Mouse (Mus musculus) macrophage (primary cell): ENCODE data around the gene Taok2. TPM values are rescaled to one million over a fixed set of nuclear protein-coding genes. Genes with fewer than 3 reads are reported as not detected.

Source experiments
- H3K27ac ChIP-seq: fragments of 350-480 bp; formaldehyde crosslinking; 2 replicates; pipeline ENCODE4 v1.9.0; 2021
- H3K36me3 ChIP-seq: fragments of 350-480 bp; formaldehyde crosslinking; 2 replicates; pipeline ENCODE4 v1.9.0; 2021; ENCODE audit errors: inconsistent target
- H3K4me3 ChIP-seq: fragments of 350-480 bp; formaldehyde crosslinking; 2 replicates; pipeline ENCODE4 v1.9.0; 2021; ENCODE audit errors: inconsistent target
- H3K79me2 ChIP-seq: fragments of 350-480 bp; formaldehyde crosslinking; 2 replicates; pipeline ENCODE4 v1.9.0; 2021; ENCODE audit errors: inconsistent target
- WGBS: methylation state at CpG from one replicate; pipeline ENCODE4 v1.1.7; 2026; ENCODE audit warnings: inconsistent platforms; ENCODE audit not compliant: missing documents; 5-methylcytosine and 5-hydroxymethylcytosine counted together
- polyA plus RNA-seq: library from polyadenylated mRNA; stranded (reverse); fragments of 250-400 nt; gene quantifications from 3 replicates; pipeline ENCODE4 v1.2.4, GENCODE M21; 2018; ENCODE audit warnings: inconsistent platforms

The Taok2 gene
- polyA plus RNA-seq, 1 experiment from 2014 or later = 24.1 TPM

DNA sequence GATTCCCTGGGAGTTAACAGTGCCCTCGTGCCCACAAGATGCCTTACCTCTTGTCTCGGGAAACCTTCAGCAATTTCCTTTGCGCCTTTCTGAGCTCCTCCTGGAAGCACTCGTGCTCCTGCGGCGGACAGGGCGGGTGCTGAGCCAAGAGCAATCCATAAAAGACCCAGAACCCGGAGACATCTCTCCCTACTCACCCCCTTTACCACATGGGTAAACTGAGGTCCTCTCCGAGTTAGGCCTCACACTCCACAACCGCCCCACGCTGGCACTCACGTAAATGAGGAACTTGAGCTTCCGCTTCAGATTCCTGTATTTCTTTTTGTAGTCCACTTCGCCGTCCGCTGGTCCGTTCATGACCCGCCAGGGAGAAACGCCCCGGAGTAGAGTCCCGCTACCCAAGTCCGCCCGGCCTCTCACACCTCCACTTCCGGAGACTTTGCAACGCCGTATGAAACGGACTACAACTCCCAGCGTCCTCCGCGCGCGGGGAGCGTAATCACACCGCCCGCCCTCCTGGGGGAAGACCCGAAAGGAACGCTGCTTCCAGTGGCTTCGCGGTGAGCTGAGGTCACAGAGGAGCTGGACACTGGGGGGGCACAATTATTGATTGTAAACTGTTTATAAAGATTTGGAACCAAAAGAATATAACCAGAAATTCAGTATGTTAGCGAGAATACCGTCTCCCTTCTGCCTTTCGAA lies 22.9 kb downstream of the Taok2 start, which contains the start of gene Hirip3:
Gene Hirip3 (plus strand): TSS at position 544 of the 702 bp plus-strand sequence.
- peaks cover 24% of the 10 kb centered on the region for H3K36me3 ChIP-seq

DNA sequence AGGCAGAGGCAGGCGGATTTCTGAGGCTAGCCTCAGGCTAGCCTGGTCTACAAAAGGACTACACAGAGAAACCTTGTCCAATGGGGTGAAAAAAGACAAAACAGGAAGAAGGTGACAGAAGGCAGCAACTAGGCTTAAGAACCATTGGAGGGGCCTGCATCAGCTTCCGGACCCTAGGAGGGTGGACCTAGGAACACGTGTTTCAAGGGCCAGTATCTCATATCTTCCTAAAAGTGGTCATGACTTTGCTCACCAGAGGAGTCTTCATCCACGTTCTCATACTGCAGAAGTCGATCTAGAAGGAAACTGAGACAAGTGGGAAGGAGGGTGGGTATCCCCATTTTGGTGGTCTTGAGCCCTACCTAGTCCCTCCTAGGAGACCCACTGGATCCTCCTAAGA lies 23.5 kb downstream of the Taok2 start:
- H3K4me3 ChIP-seq = peak overlapping the region; percentile 80
- peaks cover 19% of the 10 kb centered on the region; the same call in 1 of the 2 replicates for H3K79me2 ChIP-seq
- peaks cover 30% of the 10 kb centered on the region for H3K36me3 ChIP-seq
- H3K27ac ChIP-seq = peak overlapping the region; percentile 69
- WGBS = 39% methylated on average over 5 of the region's 5 CpGs

More for the DNA sequence above, 22.9 kb downstream of the Taok2 start, which contains the start of gene Hirip3:
- WGBS = 1% methylated on average over 42 of the region's 42 CpGs
- peak within 1 kb of the TSS; percentile 69 for H3K27ac ChIP-seq
- H3K4me3 ChIP-seq = peak within 1 kb of the TSS; percentile 80
- H3K79me2 ChIP-seq = peaks cover 19% of the 10 kb centered on the region; the same call in 1 of the 2 replicates

DNA sequence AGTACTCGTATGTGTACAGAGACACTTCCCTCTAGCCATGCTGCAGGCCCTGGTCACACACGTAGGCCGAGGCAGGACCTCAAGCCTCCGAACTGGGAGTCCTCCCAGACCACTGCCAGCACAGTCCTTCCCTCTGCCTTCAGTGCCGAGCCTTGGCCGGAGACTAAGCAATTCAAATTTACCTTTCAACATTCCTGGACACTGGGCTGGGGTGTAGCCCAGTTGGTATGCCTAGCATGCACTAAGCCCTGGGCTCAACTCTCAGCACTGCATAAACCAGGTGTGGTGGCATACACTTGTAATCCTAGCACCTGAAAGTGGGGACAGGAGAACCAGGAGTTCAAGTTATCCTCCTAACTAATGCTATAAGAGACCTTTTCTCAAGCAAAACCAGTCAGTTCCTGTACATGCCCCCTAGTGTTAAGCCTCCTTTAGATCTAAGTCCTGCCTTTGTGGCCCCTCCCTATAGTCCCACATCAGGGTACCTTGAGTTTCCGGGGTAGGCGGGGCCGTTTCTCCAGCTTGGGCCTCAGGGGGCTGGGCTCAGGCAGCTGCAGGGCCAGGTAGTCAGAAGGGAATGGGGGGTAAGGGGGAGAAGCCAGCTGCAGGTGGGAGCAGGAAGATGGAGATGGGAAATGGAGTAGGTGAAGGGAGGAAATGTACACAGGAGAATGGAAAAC lies 27.6 kb downstream of the Taok2 start:
- no peak overlapping the region for H3K27ac ChIP-seq
- WGBS = 83% methylated on average over 9 of the region's 9 CpGs
- no peak overlapping the region for H3K4me3 ChIP-seq
- H3K79me2 ChIP-seq = peaks cover 19% of the 10 kb centered on the region; the same call in 1 of the 2 replicates
- peaks cover 71% of the 10 kb centered on the region for H3K36me3 ChIP-seq

DNA sequence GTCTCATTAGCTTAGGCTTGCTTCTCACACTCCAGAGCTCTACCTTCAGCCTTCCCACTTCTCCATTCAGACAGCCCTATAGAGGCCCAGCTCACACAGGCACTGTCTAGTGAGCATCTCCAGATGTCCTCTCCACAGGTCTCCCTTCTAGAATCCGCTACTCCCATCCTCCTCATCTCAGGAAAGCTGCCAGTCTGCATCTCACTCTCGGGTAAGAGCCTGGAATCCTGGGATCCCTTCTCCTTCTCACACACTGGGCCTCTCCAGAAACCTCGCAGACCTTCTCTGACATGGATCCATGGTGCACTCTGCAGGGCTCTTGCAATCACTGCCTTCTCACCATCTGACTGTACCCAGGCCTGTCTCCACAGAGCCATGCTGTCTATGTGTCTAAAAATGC lies 28.9 kb downstream of the Taok2 start:
- Histone ChIP-seq H3K4me3 (no peak overlapping the region), H3K27ac (no peak overlapping the region), H3K79me2 (peaks cover 9% of the 10 kb centered on the region; the same call in 1 of the 2 replicates), H3K36me3 (peaks cover 73% of the 10 kb centered on the region)
- 92% methylated on average over 3 of the region's 3 CpGs for WGBS

DNA sequence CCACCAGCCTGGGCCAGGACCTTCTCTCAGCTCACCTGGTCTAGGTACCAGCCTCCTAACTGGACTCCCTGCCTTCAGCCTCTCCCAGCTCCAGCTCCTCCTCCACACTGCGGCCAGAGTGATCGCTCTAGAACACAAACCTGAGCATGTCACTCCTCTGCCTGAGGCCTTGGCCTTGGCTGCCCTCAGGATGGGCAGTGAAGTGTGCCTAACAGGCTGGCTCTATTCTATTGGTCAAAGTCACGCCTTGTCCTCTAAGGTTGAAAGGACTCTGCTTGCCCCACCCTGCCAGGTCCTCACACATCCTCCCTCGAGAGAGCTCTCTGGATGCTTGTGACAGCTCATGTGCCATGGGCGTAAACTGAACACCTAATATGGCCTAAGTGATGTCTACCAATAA lies 31.0 kb downstream of the Taok2 start:
- H3K36me3 ChIP-seq = peaks cover 64% of the 10 kb centered on the region

DNA sequence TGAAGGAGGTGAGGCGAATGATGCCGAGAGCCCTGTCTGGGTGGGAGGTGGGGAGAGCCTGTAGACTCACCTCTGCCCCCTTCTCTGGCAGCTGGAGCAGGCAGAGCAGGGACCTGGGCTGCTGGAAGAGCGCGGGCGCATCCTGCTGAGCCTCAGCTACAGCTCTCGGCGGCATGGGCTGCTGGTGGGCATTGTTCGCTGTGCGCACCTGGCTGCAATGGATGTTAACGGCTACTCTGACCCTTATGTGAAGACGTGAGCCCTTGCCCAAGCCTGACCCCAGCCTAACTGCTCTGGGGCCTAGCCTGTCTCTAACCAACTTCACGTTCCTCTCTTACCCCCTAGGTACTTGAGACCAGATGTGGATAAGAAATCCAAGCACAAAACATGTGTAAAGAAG lies 33.3 kb downstream of the Taok2 start:
- 76% methylated on average over 12 of the region's 12 CpGs for WGBS
- no peak overlapping the region for H3K27ac ChIP-seq
- H3K36me3 ChIP-seq = peaks cover 45% of the 10 kb centered on the region
- H3K79me2 ChIP-seq = no peaks in the 10 kb centered on the region
- H3K4me3 ChIP-seq = no peak overlapping the region

More for the DNA sequence above, 31.0 kb downstream of the Taok2 start:
- Histone ChIP-seq H3K27ac (no peak overlapping the region), H3K4me3 (no peak overlapping the region), H3K79me2 (no peaks in the 10 kb centered on the region)
- 96% methylated on average over 5 of the region's 5 CpGs for WGBS

DNA sequence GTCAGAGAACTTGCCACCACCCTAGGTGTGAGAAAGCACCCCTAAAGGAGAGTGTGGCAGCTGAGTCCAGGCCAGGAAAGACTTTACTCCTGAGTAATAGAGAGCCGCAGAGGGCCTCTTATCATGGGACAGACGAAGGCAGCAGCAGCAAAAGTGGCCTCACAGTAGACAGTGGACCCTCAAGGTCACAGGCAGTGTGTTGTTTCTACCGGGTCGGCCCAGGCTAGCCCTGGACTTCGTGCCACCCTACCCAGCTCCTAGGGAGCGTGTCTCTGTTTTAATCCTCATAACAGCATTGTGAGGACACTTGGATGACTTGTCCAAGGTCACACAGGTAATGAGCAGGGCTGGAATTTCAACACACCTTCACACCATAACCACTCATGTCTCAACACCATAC lies 34.3 kb downstream of the Taok2 start:
- no peaks in the 10 kb centered on the region for H3K79me2 ChIP-seq
- 86% methylated on average over 6 of the region's 6 CpGs for WGBS
- H3K27ac ChIP-seq = no peak overlapping the region
- peaks cover 35% of the 10 kb centered on the region; the same call in 1 of the 2 replicates for H3K36me3 ChIP-seq
- no peak overlapping the region for H3K4me3 ChIP-seq

DNA sequence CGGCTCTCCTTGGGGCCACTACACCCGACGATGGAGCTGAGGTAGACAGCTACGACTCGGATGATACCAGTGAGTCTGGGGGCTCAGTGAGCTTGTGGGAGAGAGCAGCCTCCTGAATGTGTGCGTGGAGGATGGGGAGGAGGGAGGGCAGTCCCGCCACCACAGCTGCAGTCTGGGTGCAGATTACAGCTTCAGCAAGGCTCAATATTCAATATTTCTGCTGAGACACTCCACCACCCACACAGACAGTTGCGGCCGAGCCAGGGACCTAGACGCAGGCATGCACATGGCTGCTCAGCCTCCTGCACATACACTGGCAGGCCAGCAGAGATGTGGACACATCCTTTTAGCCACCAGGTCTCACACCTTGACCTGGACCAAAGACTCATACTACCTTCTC lies 35.7 kb downstream of the Taok2 start:
- Histone ChIP-seq H3K4me3 (no peak overlapping the region), H3K27ac (no peak overlapping the region), H3K79me2 (no peaks in the 10 kb centered on the region), H3K36me3 (peaks cover 21% of the 10 kb centered on the region; the same call in 1 of the 2 replicates)
- 42% methylated on average over 10 of the region's 10 CpGs for WGBS

DNA sequence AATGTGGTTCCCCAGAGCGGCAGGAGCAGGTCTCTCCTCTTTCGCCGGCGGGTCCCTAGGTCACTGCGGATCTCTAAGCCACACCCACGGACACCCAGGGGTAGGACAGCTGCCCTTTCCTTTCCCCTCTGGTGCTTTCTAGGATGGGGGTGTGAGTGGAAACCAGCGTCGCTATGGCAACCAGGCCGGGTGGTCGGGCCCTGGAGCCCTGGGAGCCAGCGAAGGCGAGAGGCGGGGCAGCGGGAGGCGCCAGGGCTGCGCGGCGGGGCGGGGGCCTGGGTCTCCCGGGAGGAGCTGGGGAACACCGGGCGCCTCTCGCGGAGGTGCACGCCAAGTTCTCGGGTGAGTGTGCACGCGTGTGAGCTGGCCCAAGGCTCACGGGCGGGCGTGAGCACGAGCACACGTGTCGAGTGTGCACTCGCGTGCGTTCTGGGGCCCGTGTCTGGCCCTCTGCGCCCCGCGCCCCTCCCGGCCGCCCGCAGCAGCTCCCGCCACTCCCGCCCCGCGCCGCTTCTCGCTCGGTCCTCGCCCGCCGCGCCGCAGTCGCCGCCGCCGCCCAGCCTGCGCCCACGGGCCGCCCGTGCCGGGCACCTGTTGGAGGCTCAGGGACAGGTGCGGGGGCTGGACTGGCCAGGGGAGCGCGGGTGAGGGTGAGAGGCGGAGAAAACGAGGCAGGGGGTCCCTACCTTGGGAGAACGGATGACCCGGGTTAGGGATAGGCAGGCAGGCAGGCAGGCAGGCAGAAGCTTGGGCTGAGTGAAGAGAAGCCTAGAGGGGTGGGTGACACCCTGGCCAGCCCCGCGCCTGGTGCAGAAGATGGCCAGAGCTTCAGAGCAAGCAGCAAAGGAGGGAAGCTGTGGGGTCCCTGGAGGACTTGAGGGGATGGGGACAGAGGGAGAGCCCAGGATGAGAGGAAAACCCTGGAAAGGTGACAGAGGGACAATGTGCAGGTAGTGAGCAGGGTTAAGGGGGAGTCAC lies 36.8 kb downstream of the Taok2 start:
- no peaks in the 10 kb centered on the region for H3K79me2 ChIP-seq
- no peak overlapping the region for H3K4me3 ChIP-seq
- 6% methylated on average over 56 of the region's 74 CpGs for WGBS
- H3K27ac ChIP-seq = no peak overlapping the region
- H3K36me3 ChIP-seq = peaks cover 10% of the 10 kb centered on the region; the same call in 1 of the 2 replicates

DNA sequence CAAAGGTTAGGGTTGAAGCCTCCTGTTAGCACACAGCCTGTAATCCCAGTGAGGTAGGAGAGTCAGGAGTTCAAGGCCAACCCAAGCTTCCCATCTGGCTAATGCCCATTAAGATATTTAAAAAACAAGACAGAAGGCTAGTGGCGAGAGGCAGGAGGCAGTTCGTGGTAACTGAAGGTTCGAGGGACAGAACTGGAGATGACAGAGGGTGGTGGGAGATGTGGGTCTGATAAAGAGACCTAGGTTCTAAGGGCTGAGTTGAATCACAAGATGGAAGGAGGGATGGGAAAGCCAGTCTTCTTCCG lies 37.4 kb downstream of the Taok2 start, which contains the start of gene Doc2a:
Gene Doc2a (plus strand): TSS at position 301 of the 305 bp plus-strand sequence.
- Histone ChIP-seq H3K4me3 (no peak within 1 kb of the TSS), H3K79me2 (no peaks in the 10 kb centered on the region), H3K27ac (no peak within 1 kb of the TSS), H3K36me3 (peaks cover 4% of the 10 kb centered on the region; the same call in 1 of the 2 replicates)
- WGBS = 61% methylated on average over 4 of the region's 4 CpGs

DNA sequence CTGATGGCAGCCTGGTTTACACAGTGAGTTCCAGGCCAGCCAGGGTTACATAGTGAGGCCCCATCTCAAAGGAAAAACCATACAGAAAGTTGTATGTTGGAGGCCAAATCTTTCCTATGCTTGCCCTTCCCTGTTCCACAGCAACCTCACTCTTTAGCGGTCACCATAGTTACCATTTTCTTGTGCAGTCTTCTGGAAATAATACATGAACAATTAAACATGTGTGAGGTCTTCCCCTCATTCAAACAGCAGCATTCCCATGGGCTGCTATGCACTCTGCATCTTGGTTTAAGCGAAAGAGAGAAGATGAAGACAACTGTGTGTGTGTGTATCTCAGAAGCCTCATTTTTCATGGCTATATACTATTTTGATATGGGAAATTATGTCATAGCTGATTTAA lies 39.0 kb downstream of the Taok2 start:
- H3K27ac ChIP-seq = no peak overlapping the region
- H3K36me3 ChIP-seq = no peaks in the 10 kb centered on the region
- no peaks in the 10 kb centered on the region for H3K79me2 ChIP-seq
- 93% methylated on average over 2 of the region's 2 CpGs for WGBS
- no peak overlapping the region for H3K4me3 ChIP-seq

DNA sequence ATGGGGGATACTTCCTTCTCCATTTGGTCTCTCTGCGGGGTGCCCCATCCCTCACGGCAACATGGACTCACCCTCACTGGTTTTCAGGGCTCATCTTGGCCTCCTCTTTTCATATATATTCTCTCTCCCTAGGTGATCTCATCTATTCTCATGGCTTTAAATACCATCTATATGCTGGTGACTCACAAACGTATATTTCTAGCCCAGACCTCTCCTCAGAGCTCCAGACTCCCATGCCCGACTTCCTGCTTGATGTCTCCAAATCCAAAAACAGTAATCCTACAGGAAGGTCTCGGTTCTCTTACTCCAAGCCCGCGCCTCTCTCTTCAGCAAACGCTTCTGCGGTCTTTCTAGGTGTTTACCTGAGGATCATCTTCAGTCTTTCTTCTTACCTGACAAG lies 41.2 kb downstream of the Taok2 start:
- H3K79me2 ChIP-seq = no peaks in the 10 kb centered on the region
- H3K4me3 ChIP-seq = no peak overlapping the region
- H3K36me3 ChIP-seq = no peaks in the 10 kb centered on the region
- WGBS = 70% methylated on average over 9 of the region's 9 CpGs
- H3K27ac ChIP-seq = no peak overlapping the region

DNA sequence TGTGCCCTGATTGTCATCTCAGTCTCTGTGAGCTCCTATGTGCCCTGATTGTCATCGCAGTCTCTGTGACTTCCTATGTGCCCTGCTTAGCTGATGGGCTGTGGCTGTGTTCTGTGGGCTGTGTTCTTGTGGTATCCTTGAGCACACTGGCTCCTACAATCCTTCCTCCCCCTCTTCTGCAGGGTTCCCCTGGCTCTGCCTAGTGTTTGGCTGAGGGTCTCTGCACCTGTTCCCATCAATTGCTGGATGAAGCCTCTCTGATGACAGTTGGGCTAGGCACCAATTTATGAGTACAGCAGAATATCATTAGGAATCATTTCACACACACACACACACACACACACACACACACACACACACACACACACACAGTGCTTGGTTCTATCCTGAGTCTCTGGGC lies 51.2 kb downstream of the Taok2 start:
- H3K36me3 ChIP-seq = no peaks in the 10 kb centered on the region
- no peaks in the 10 kb centered on the region for H3K79me2 ChIP-seq
- WGBS = 90% methylated on average over 1 of the region's 1 CpGs
- no peak overlapping the region for H3K4me3 ChIP-seq
- no peak overlapping the region for H3K27ac ChIP-seq

DNA sequence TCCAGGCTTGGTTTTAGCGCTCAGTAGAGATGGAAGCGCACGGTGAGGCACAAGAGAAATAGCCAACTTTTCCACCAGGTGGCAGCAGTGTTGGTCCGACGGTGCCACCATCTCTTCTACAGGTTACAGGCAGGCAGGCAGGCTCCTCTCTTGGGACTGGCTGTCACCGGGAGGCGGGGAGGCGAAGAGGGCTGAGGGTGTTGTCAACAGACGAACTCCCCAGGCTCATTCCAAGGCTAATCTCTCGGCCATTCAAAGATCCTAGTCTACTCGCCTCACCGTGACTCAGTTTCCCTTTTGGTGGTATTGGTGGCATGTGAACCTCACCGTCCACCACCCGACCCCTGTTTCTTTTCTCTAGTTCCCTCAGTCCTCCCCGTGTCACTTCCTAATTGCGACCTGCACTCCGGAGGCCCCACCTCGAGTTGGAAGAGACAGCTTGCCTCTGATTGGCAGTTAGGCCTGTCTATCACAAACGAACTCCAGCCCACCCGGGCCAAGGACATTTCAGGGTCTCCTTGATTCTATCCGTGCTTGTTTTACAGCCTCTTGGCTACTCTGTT lies 52.4 kb downstream of the Taok2 start:
- no peaks in the 10 kb centered on the region for H3K36me3 ChIP-seq
- no peaks in the 10 kb centered on the region for H3K79me2 ChIP-seq
- no peak overlapping the region for H3K27ac ChIP-seq
- H3K4me3 ChIP-seq = no peak overlapping the region
- WGBS = 4% methylated on average over 21 of the region's 21 CpGs
